Mouse (Mus musculus) lung, embryonic 16.5 days (tissue): ENCODE data around the gene Olfr348. TPM values are rescaled to one million over a fixed set of nuclear protein-coding genes. Genes with fewer than 3 reads are reported as not detected.

Experiments used
- ATAC-seq: fragments of 200-750 bp; cut with Nextera tagmentation; 2 replicates; pipeline ENCODE4 v1.8.0; 2017; ENCODE audit warnings: low read depth, mild to moderate bottlenecking, moderate library complexity
- H3K27ac ChIP-seq: fragments of 300-500 bp; sonication (generic); 2 replicates; pipeline ENCODE4 v1.5.1; 2014; ENCODE audit warnings: mild to moderate bottlenecking, control low read depth, low read length
- H3K27me3 ChIP-seq: fragments of 300-500 bp; sonication (generic); 2 replicates; pipeline ENCODE4 v1.6.1; 2014; ENCODE audit warnings: low read depth, low read length, mixed read lengths; ENCODE audit not compliant: control insufficient read depth, insufficient read depth
- H3K36me3 ChIP-seq: fragments of 300-500 bp; sonication (generic); 2 replicates; pipeline ENCODE4 v1.6.1; 2014; ENCODE audit warnings: low read length; ENCODE audit not compliant: control insufficient read depth, insufficient read depth
- H3K4me1 ChIP-seq: fragments of 300-500 bp; sonication (generic); replicated peaks from 2 replicates; pipeline ENCODE4 v1.6.1; 2014; ENCODE audit warnings: low read length, mixed read lengths; ENCODE audit not compliant: control insufficient read depth, insufficient read depth
- H3K4me2 ChIP-seq: fragments of 300-500 bp; sonication (generic); 2 replicates; pipeline ENCODE4 v1.6.1; 2014; ENCODE audit warnings: low read depth, low read length, control low read depth
- H3K4me3 ChIP-seq: fragments of 300-500 bp; sonication (generic); 2 replicates; pipeline ENCODE4 v1.5.1; 2014; ENCODE audit warnings: mild to moderate bottlenecking, low read length, control low read depth
- H3K9ac ChIP-seq: fragments of 300-500 bp; sonication (generic); 2 replicates; pipeline ENCODE4 v1.6.1; 2014; ENCODE audit warnings: low read length, control low read depth
- H3K9me3 ChIP-seq: fragments of 300-500 bp; sonication (generic); 2 replicates; pipeline ENCODE4 v1.6.1; 2016; ENCODE audit warnings: low read length; ENCODE audit not compliant: control insufficient read depth
- WGBS: fragments of 180-500 bp; shearing (Covaris S2); extraction: QIAGEN DNeasy Blood & Tissue Kit; methylation state at CpG from one replicate; pipeline ENCODE4 v1.1.7; 2014; 5-methylcytosine and 5-hydroxymethylcytosine counted together
- polyA plus RNA-seq: library from polyadenylated mRNA; unstranded; fragments of >200 nt; fragmentation: Nextera tagmentation; extraction: Ambion mirVana; gene quantifications from 2 replicates; pipeline ENCODE4 v1.2.1, GENCODE M21; 2015

Olfr348 gene
- not detected in 2 replicates for polyA plus RNA-seq

DNA sequence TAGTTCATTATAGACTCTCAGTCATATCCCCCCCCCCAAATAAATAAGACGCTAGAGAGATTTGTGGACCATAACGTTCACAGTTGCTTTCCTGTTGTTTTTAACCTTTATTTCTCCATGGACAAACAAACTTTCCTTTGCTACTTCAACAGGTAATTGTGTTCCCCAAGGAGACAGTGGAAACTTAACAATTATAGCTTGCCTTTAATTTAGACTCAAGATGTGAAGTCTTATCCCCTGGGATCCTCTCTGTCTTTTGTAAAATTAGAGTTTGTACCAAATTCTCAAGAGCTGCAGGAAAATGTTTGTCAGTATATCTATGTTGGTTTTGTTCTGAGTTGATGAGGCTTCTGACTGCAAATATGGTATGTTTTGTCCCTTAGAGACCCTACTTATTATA lies at the start of gene Olfr348:
Gene Olfr348 (plus strand): TSS at position 301 of the 400 bp plus-strand sequence.
- H3K36me3 ChIP-seq = no peaks in the 10 kb centered on the region
- no peaks in the 10 kb centered on the region for H3K27me3 ChIP-seq
- no peak for ATAC-seq
- H3K27ac ChIP-seq = no peak within 1 kb of the TSS
- no peak within 1 kb of the TSS for H3K4me3 ChIP-seq
- 57% methylated on average over 2 of the region's 2 CpGs for WGBS
- no peaks in the 10 kb centered on the region for H3K4me1 ChIP-seq
- H3K9ac ChIP-seq = no peak within 1 kb of the TSS
- no peaks in the 10 kb centered on the region for H3K9me3 ChIP-seq
- H3K4me2 ChIP-seq = no peak within 1 kb of the TSS

GRCm38 (mm10) chr2:36736226-36736625 lies 47.9 kb upstream of the Olfr348 start:
- WGBS = 57% methylated on average over 3 of the region's 3 CpGs
- no peak for ATAC-seq
- Histone ChIP-seq H3K4me2 (no peak overlapping the region), H3K27me3 (no peaks in the 10 kb centered on the region), H3K27ac (no peak overlapping the region), H3K9me3 (no peaks in the 10 kb centered on the region), H3K9ac (no peak overlapping the region), H3K4me1 (no peaks in the 10 kb centered on the region), H3K4me3 (no peak overlapping the region), H3K36me3 (no peaks in the 10 kb centered on the region)

GRCm38 (mm10) chr2:36790238-36790637 lies 6.2 kb downstream of the Olfr348 start, which contains the start of gene Olfr50:
Olfr50 (plus strand) TSS chr2:36790538.
- H3K4me2 ChIP-seq = no peak within 1 kb of the TSS
- H3K9me3 ChIP-seq = no peaks in the 10 kb centered on the region
- H3K4me1 ChIP-seq = no peaks in the 10 kb centered on the region
- H3K4me3 ChIP-seq = no peak within 1 kb of the TSS
- no peak within 1 kb of the TSS for H3K27ac ChIP-seq
- WGBS = 81% methylated on average over 2 of the region's 2 CpGs
- H3K36me3 ChIP-seq = no peaks in the 10 kb centered on the region
- H3K27me3 ChIP-seq = no peaks in the 10 kb centered on the region
- ATAC-seq = no peak
- no peak within 1 kb of the TSS for H3K9ac ChIP-seq

DNA sequence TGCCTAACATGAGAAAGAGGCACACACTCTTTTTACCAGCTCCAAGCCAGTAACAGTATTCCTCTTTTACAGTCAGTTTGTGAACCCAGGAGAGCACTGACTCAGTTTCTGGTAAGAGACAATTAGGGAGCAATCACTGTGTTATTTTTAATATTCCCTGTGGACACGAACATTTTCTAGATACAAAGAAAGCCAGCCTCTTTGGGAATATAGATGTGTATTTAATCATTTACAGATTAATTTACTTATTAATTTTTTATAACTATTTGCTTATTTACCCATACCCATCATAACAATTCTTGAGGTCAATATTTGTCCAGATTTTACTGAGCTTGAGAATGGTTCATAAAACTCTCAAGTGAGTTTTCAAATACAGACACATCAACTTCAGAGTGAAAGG lies 32.9 kb downstream of the Olfr348 start, which contains the start of gene Olfr3:
Gene Olfr3 (minus strand): TSS at position 101 of the 400 bp plus-strand sequence.
- 54% methylated on average over 1 of the region's 1 CpGs for WGBS
- no peaks in the 10 kb centered on the region for H3K36me3 ChIP-seq
- H3K9me3 ChIP-seq = no peaks in the 10 kb centered on the region
- no peak within 1 kb of the TSS for H3K4me3 ChIP-seq
- no peak within 1 kb of the TSS for H3K9ac ChIP-seq
- ATAC-seq = no peak
- H3K4me1 ChIP-seq = no peaks in the 10 kb centered on the region
- H3K4me2 ChIP-seq = no peak within 1 kb of the TSS
- no peaks in the 10 kb centered on the region for H3K27me3 ChIP-seq
- no peak within 1 kb of the TSS for H3K27ac ChIP-seq

Other genes starting within 250 kb of the Olfr348 start
- not detected in 2 replicates for gene Olfr344, start 217.6 kb upstream of the Olfr348 start, polyA plus RNA-seq
- gene Olfr345, start 144.2 kb upstream of the Olfr348 start, polyA plus RNA-seq = not detected in 2 replicates
- gene Olfr346, start 98.5 kb upstream of the Olfr348 start, polyA plus RNA-seq = not detected in 2 replicates
- gene Olfr347, start 52.4 kb upstream of the Olfr348 start, polyA plus RNA-seq = not detected in 2 replicates
- gene Olfr50, start 6.3 kb downstream of the Olfr348 start, polyA plus RNA-seq = not detected in 2 replicates
- gene Olfr3, start 32.8 kb downstream of the Olfr348 start, polyA plus RNA-seq = not detected in 2 replicates
- gene Olfr350, start 62.0 kb downstream of the Olfr348 start, polyA plus RNA-seq = not detected in 2 replicates
- gene Olfr351, start 78.4 kb downstream of the Olfr348 start, polyA plus RNA-seq = not detected in 2 replicates
- gene Olfr352, start 84.2 kb downstream of the Olfr348 start, polyA plus RNA-seq = not detected in 2 replicates
- gene Olfr353, start 108.7 kb downstream of the Olfr348 start, polyA plus RNA-seq = not detected in 2 replicates
- not detected in 2 replicates for gene Olfr354, start 121.4 kb downstream of the Olfr348 start, polyA plus RNA-seq
- gene Olfr355, start 144.6 kb downstream of the Olfr348 start, polyA plus RNA-seq = not detected in 2 replicates
- gene Olfr356, start 152.8 kb downstream of the Olfr348 start, polyA plus RNA-seq = not detected in 2 replicates
- gene Olfr357, start 209.6 kb downstream of the Olfr348 start, polyA plus RNA-seq = not detected in 2 replicates
- gene Olfr358, start 225.1 kb downstream of the Olfr348 start, polyA plus RNA-seq = not detected in 2 replicates